Mouse (Mus musculus) heart, adult 2 months (tissue): ENCODE data around the gene Psmc6.

Experiments
- CTCF ChIP-seq: fragments of 200-600 bp; IDR thresholded peaks from 2 replicates; pipeline ENCODE4 v1.8.1; 2022; ENCODE audit warnings: antibody characterized with exemption, mild to moderate bottlenecking, moderate library complexity
- POLR2A ChIP-seq: fragments of 200-500 bp; IDR thresholded peaks from 2 replicates; pipeline ENCODE4 v1.6.1; 2011; ENCODE audit warnings: mild to moderate bottlenecking, low read depth, low read length, control low read depth; ENCODE audit not compliant: insufficient read depth

GRCm38 (mm10) chr14:45322450-45322849 lies 7.1 kb upstream of the Psmc6 start:
- TF ChIP-seq CTCF (no peak), POLR2A (no peak)
